Mouse (Mus musculus): Measurements from ENCODE around the gene Snph.
"Not testable (repeated sequence)": the region's sequence is repeated elsewhere in the genome, so short reads cannot be mapped to it uniquely, and the experiment has no call there.

Snph gene

GRCm38 (mm10) chr2:151632159-151632814 lies at the start of gene Snph:
Gene Snph, minus strand, starts transcription at chr2:151632593.
- peak; percentile 19 to 64 for DNase-seq (ENCODE audit: low spot score in 2 of 2)

GRCm38 (mm10) chr2:151676234-151676633 lies 43.8 kb upstream of the Snph start:
- DNase-seq (ENCODE audit: low spot score in 2 of 2): no peak

GRCm38 (mm10) chr2:151670968-151671329 lies 38.6 kb upstream of the Snph start:
- DNase-seq (ENCODE audit: low spot score in 2 of 2): no peak

DNA sequence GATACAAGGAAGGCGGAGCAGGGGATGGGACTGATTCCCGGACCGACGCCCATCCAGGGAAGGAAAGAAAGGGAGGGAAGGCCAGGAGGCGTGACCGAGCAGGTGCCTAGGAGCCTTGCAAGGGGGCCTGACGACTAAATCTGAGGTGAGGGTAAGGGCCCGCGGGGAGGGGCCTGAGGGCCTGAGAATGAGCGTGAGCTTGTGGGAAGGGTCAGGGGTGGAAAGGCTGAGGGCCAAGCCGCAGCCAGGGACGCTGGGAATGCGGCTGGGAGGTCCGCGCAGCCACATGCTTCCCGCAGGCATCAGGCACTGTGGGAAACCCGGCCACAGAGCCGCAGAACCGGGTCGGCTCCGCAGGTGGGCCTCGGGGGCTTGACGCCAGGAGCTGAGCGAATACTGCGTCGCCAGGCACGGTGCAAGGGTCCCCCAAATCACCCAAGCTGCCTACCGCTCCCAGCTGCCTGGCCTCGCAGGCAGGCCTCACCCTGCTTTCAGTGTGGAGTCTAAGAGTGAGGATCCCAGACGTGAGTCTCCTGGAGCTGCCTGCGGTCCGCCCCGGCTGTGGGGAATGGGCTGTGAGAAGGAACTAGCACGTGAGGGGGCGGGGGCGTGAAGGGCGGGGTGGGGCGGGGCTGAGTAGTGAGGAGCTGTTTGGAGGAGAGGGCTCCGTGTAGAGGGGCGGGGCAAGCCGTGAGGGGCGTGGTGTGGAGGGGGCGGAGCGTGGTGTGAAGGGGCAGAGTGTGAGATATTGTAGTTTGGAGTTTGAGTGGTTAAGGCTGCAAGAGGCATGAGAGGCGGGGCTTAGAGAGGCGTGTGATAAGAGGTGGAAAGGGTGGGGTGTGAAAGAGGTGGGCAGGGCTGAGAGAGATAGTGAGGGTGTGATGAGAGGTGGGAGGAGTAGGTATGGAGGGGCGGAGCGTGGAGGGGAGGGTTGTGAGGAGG lies 37.9 kb upstream of the Snph start:
- DNase-seq (ENCODE audit: low spot score in 2 of 2): peak in 1 of 2 experiments; percentile 13

- DNase-seq (ENCODE audit: low spot score in 2 of 2): no peak
Observed at GRCm38 (mm10) chr2:151668433-151668832, 36.0 kb upstream of the Snph start, which contains the start of gene Rad21l. Gene Rad21l, minus strand, starts transcription at chr2:151668533.

GRCm38 (mm10) chr2:151652053-151652452 lies 19.7 kb upstream of the Snph start:
- no peak for DNase-seq (ENCODE audit: low spot score in 2 of 2)

- DNase-seq (ENCODE audit: low spot score in 2 of 2): no peak
Observed at GRCm38 (mm10) chr2:151636015-151636402, 3.6 kb upstream of the Snph start.

DNA sequence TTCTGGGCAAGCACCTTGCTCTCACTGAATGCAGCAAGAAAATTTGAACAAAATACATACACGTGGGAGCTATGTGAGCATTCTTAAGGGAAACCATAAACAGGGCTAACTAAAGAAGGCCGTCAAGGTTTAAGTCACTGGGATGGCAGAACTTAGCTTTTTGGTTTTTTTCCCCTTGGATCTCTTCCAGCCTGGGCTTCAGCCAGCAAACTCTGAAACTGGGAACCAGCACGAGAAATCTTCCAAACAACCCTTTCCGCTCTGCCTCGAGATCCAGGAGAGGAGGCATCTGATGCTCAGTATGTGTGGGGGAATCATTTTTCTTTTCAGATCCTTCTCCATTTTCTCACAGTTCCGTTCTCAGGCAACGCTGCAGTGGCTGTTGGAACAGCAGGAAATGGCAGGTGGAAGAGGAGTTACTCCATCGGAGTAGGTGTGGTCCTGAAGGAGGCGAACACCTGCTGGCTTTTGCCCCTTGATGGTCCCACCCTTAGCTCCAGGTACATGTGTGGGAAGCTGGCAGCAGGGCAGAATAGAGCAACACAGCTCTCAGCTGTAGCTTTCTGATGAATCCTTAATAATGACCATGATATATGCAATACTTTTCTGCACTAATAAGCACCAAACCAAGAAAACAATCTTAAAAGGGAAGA lies 3.1 kb upstream of the Snph start:
- DNase-seq (ENCODE audit: low spot score in 2 of 2): no peak

DNA sequence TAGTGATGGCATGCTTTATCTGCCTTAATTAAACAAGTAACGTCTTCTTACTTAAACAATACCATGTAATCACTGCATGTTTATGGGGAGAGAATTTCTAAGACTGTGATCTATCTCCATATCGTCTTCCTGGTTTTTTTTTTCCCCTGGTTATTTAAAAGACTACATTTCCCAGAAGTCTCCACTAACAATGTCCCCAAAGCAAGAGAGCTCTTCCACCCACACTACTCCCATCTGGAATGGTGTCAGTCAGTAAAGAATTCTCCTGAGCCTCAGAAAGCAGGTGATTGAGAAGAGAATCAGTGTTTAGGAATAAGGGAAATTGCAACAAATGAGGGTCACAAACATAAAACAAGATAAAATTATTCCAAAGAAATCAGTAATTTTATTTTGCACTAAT lies 2.5 kb upstream of the Snph start:
- DNase-seq (ENCODE audit: low spot score in 2 of 2): no peak

DNA sequence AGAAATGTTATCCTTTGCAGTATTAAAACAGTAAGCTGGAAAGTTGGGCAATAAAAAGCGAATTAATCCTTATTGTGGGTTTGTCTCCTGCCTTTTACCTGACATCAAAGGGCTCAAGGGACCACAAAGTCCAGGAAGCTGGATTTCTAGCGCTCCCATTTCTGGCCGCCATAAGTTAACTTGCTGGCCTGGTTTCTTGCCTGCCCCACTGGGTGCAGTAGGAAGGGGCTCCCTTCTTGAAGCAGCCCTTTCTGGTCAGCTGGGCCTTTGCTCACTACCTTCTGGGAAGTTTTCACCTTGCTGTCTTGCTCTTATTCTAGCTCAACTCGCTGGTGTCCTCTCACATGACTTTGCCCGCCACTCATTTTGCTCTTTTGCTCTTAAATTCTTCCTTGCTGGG lies 589 bp upstream of the Snph start:
- peak in 1 of 2 experiments; percentile 53 for DNase-seq (ENCODE audit: low spot score in 2 of 2)

- peak in 1 of 2 experiments; percentile 39 for DNase-seq (ENCODE audit: low spot score in 2 of 2)
Observed at GRCm38 (mm10) chr2:151631406-151632158, 811 bp downstream of the Snph start.

- no peak for DNase-seq (ENCODE audit: low spot score in 2 of 2)
Observed at GRCm38 (mm10) chr2:151629310-151629709, 3.1 kb downstream of the Snph start.

GRCm38 (mm10) chr2:151628011-151628410 lies 4.4 kb downstream of the Snph start:
- no peak for DNase-seq (ENCODE audit: low spot score in 2 of 2)

DNA sequence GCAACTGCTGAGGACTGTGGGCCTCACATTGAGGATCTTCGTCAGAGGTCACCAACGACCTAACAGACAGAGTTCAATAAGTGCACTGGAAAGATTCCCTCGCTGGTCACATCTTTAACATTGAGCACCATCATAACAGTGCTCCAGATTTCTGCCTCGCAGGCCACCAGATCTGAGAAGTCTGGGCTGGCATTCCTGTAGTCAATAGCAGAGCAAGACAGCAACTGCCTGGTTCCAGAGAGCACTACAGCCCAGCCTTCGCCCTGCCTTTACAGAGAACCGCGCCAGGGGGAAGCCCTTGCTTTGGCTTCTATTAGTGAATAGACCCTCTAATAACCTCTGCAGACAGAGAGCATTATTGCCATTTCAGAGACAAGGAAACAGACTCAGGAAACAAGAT lies 6.1 kb downstream of the Snph start:
- no peak for DNase-seq (ENCODE audit: low spot score in 2 of 2)

GRCm38 (mm10) chr2:151623776-151624175 lies 8.6 kb downstream of the Snph start:
- no peak for DNase-seq (ENCODE audit: low spot score in 2 of 2)

GRCm38 (mm10) chr2:151616551-151617329 lies 15.7 kb downstream of the Snph start:
- no peak for DNase-seq (ENCODE audit: low spot score in 2 of 2)

GRCm38 (mm10) chr2:151615779-151616178 lies 16.6 kb downstream of the Snph start:
- not testable (repeated sequence) for DNase-seq (ENCODE audit: low spot score in 2 of 2)

DNA sequence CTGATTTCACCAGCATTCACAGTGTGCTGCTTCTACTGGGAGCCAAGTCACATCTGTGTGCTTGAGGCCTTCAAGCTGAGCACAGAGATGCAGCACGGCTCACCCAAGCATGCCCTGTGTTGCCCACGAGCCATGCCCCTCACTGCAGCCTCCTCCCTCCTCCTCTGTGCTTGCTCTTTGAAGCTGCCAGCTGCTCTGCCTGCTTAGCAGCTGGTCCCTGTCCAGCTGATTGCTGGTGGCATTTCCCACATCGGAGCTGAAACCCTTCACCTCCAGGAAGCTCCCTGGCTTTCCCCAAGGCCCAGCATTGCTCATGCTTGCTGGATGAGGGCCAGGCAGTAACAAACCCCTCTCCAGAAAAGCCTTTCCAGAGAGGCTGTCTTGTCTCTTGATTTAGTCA lies 22.4 kb downstream of the Snph start:
- DNase-seq (ENCODE audit: low spot score in 2 of 2): no peak

DNA sequence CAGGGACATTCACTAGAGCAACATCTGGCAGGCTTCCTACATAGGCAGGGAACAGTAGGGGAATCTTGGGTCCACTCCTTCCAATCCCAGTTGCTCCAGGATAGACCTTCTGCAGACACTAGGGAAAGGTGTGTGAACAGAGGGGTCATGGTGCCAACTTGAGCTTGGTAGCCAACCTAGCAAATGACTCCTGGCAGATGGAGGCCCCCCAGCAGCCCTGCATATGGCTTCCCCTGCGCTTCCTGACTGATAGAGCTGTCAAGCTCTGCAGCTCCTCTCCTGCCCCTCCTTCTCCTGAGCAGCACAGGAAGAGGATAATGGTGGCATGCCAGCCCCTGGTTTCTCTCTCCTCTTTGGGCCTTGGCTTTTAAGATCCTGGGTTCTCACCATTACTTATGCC lies 24.0 kb downstream of the Snph start:
- no peak for DNase-seq (ENCODE audit: low spot score in 2 of 2)

DNA sequence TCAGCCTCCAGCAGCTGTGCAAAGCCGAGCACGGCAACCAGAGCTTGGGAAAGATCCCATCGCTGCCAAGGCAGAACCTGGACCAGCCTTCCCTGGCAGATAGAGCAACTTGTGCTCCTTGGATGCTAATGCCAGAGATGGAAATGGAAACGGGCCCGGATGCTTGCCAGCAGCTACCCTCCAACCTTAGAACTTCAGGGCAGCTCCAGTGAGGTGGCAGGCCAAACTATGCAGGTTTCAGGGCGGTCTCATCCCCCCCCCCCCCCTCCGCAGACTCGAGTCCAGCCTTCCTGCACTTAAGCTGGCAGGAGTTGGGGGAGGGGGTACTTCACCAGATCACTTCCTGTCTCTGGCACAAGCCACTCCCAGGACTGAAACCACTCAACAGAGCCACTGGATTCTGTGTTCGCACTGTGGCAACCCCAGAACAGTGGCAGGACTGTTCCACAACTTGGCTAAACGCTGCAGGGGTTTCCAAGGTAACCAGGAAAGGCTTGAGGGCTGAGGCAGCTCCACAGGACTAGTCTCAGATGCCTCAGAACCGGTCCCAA lies 26.9 kb downstream of the Snph start:
- DNase-seq (ENCODE audit: low spot score in 2 of 2): no peak

DNA sequence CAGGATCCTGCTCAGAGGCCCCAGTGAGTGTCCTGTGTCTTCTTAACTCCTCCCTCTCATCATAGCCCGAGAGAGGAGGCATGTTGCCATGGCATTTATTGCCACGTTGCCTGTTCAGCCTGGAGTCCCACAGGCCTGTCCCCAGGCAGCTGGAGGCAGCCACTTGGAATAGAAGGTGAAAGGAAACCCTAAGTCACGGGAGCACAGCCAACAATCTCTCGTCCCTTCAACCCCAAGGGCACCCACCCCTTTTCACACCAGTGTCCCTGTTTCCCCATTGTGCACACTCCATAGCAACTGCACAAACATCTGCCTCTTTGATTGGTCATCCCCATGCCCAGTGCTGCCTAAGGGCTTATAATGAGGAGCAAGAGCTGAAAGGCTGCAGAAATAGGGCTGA lies 28.8 kb downstream of the Snph start:
- no peak for DNase-seq (ENCODE audit: low spot score in 2 of 2)

Measured in spleen, postnatal 4 days (tissue).